In the genomic region with DNA sequence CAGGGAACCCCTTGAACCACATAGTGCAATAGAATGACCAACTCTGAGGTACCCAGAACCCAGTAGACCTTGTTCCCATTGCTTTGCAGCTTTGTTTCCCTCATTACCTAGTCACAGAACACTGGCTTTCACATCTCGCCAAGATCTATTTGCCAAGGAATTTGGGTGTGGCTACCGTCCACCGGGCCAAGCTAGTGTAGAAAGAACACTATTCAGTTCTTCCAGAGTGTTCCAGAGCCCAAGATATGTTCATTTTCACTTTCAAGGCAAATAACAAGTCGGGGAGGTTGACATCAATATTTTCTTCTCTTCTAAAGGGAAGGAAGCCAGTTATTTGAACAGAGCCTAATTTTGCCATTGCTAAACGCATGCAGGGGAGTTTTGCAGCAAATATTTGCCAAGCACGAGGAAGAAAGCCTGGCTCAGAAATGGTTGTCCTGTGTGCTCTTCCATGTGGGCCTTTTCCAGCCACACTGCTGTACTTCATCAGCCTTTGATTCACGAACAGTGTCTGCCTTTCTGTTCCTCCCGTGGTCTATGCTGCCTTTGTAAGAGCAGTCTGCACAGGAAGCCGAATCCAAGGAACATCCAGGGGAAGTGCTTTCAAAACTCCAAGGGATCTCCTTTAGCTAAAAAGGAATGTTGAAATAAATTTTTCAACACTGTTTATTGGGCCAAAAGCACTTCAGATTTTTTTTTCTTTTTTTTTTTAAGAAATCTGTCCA, we compare ENCODE assay signal across 12 mouse cellular contexts. TPM values are rescaled to one million over a fixed set of nuclear protein-coding genes. Genes with fewer than 3 reads are reported as not detected.
DNase-seq lines count a peak whose midpoint lies in the region; ATAC-seq and TF ChIP-seq lines count a peak whose summit lies in the region.
"Had no signal": no experiment of that assay in that cellular context is flagged by ENCODE, and none has a peak within 500 bp of the region (broad histone marks: within the 10 kb centered on the region; RNA-seq: fewer than 3 reads in every experiment).

No protein-coding gene starts in this region.

- ATAC-seq in hindbrain, embryonic 15.5 days (ENCODE audit: low FRiP score, low read depth), result no peak
- no peak for ATAC-seq in hindbrain, embryonic 11.5 days (ENCODE audit: low FRiP score)
- ATAC-seq in neural tube, embryonic 13.5 days (ENCODE audit: low read depth), result no peak

- no peak for TF ChIP-seq POLR2A in olfactory bulb, adult 2 months (IDR thresholded peaks at IDR 0.05; ENCODE audit: insufficient read depth, low read depth, low read length)

- TF ChIP-seq CTCF in olfactory bulb, adult 2 months (IDR thresholded peaks at IDR 0.05; ENCODE audit: insufficient read depth, low read depth, low read length), result no peak

- H3K4me2 ChIP-seq in hindbrain, embryonic 15.5 days, result no peak overlapping the region
- H3K4me2 ChIP-seq in hindbrain, embryonic 11.5 days (replicated peaks; ENCODE audit: low read depth, low read length), result no peak overlapping the region
- no peak overlapping the region for H3K4me2 ChIP-seq in neural tube, embryonic 13.5 days
- H3K4me2 ChIP-seq: limb, embryonic 12.5 days had no signal

- H3K4me1 ChIP-seq in hindbrain, embryonic 15.5 days (replicated peaks), result peaks cover 30% of the 10 kb centered on the region
- no peaks in the 10 kb centered on the region for H3K4me1 ChIP-seq in hindbrain, embryonic 11.5 days (replicated peaks; ENCODE audit: control insufficient read depth, insufficient read depth, low read length)
- H3K4me1 ChIP-seq in neural tube, embryonic 13.5 days (replicated peaks), result peaks cover 29% of the 10 kb centered on the region
- peaks cover 16% of the 10 kb centered on the region for H3K4me1 ChIP-seq in olfactory bulb, adult 2 months (ENCODE audit: control insufficient read depth, insufficient read depth, low read length)
- H3K4me1 ChIP-seq: limb, embryonic 12.5 days had no signal

- no peak overlapping the region for H3K4me3 ChIP-seq in hindbrain, embryonic 15.5 days
- H3K4me3 ChIP-seq in hindbrain, embryonic 11.5 days (ENCODE audit: low read depth, low read length), result no peak overlapping the region
- no peak overlapping the region for H3K4me3 ChIP-seq in neural tube, embryonic 13.5 days
- H3K4me3 ChIP-seq in olfactory bulb, adult 2 months (ENCODE audit: insufficient read depth, low read depth, low read length), result no peak overlapping the region
- H3K4me3 ChIP-seq: limb, embryonic 12.5 days had no signal

- 0 out of 2 replicates have a peak overlapping the region, but pooled peaks have one; percentile 33 for H3K27ac ChIP-seq in hindbrain, embryonic 15.5 days (replicated peaks)
- no peak overlapping the region for H3K27ac ChIP-seq in hindbrain, embryonic 11.5 days (ENCODE audit: low read depth, low read length)
- H3K27ac ChIP-seq in neural tube, embryonic 13.5 days (replicated peaks), result peak overlapping the region; percentile 43; the same call in 1 of the 2 replicates
- peak overlapping the region; percentile 12; the same call in 1 of the 2 replicates for H3K27ac ChIP-seq in olfactory bulb, adult 2 months (ENCODE audit: insufficient read depth, low read depth, low read length)
- H3K27ac ChIP-seq: limb, embryonic 12.5 days had no signal

- H3K9ac ChIP-seq in hindbrain, embryonic 15.5 days, result no peak overlapping the region
- no peak overlapping the region for H3K9ac ChIP-seq in hindbrain, embryonic 11.5 days (ENCODE audit: low read depth, low read length)
- no peak overlapping the region for H3K9ac ChIP-seq in neural tube, embryonic 13.5 days
- H3K9ac ChIP-seq: limb, embryonic 12.5 days had no signal

- no peaks in the 10 kb centered on the region for H3K9me3 ChIP-seq in hindbrain, embryonic 15.5 days
- no peaks in the 10 kb centered on the region for H3K9me3 ChIP-seq in hindbrain, embryonic 11.5 days (ENCODE audit: control insufficient read depth, low read length)
- H3K9me3 ChIP-seq in neural tube, embryonic 13.5 days, result no peaks in the 10 kb centered on the region
- H3K9me3 ChIP-seq: limb, embryonic 12.5 days had no signal

- no peak for DNase-seq in hindbrain, embryonic 11.5 days (ENCODE audit: low spot score)
- no peak for DNase-seq in neural tube, embryonic 10.5 days (ENCODE audit: extremely low spot score, low spot score)
- DNase-seq in heart, adult 9 months (ENCODE audit: low spot score in 2 of 2), result peak; percentile 85
- DNase-seq in MN1 (ENCODE audit: low spot score), result no peak
- DNase-seq in frontal cortex, postnatal 10 days (ENCODE audit: low spot score in 2 of 2), result no peak
- DNase-seq: adrenal gland, postnatal 10 days; right cerebral cortex, postnatal 14 days; thymus, postnatal 25 days had no signal

- H3K36me3 ChIP-seq in hindbrain, embryonic 15.5 days, result no peaks in the 10 kb centered on the region
- no peaks in the 10 kb centered on the region for H3K36me3 ChIP-seq in hindbrain, embryonic 11.5 days (ENCODE audit: control insufficient read depth, insufficient read depth, low read length)
- H3K36me3 ChIP-seq in neural tube, embryonic 13.5 days, result no peaks in the 10 kb centered on the region
- H3K36me3 ChIP-seq: limb, embryonic 12.5 days had no signal

- 66% methylated on average over 9 of the region's 9 CpGs for WGBS in hindbrain, embryonic 15.5 days
- 79% methylated on average over 9 of the region's 9 CpGs for WGBS in hindbrain, embryonic 11.5 days
- WGBS in neural tube, embryonic 13.5 days, result 78% methylated on average over 9 of the region's 9 CpGs
- 31% methylated on average over 9 of the region's 9 CpGs for WGBS in olfactory bulb, adult 2 months

- no peaks in the 10 kb centered on the region for H3K27me3 ChIP-seq in hindbrain, embryonic 15.5 days
- no peaks in the 10 kb centered on the region for H3K27me3 ChIP-seq in hindbrain, embryonic 11.5 days (ENCODE audit: control insufficient read depth, insufficient read depth, low read length)
- no peaks in the 10 kb centered on the region for H3K27me3 ChIP-seq in neural tube, embryonic 13.5 days
- H3K27me3 ChIP-seq: limb, embryonic 12.5 days had no signal

RNA-seq across cellular contexts. Expression of gene Tubb2a, which starts 6.4 kb away (rescaled TPM):
- 3,041 and 3,094 TPM in 2 replicates for polyA plus RNA-seq in hindbrain, embryonic 15.5 days (2015; fragmentation: Nextera tagmentation; extraction: Ambion mirVana)
- polyA plus RNA-seq in hindbrain, embryonic 11.5 days (2014; fragmentation: Nextera tagmentation; extraction: Ambion mirVana), result 422 and 447 TPM in 2 replicates
- polyA plus RNA-seq in neural tube, embryonic 13.5 days (2015; fragmentation: Nextera tagmentation; extraction: Ambion mirVana), result 1,875 and 2,016 TPM in 2 replicates
- not detected in 2 replicates for polyA plus RNA-seq in olfactory bulb, adult 2 months (2012; ENCODE audit: insufficient read depth, insufficient read length, low replicate concordance, missing spikeins)

RNA-seq across cellular contexts. Expression of gene Tubb2b, which starts 46.1 kb away (rescaled TPM):
- 939 and 1,019 TPM in 2 replicates for polyA plus RNA-seq in hindbrain, embryonic 15.5 days (2015; fragmentation: Nextera tagmentation; extraction: Ambion mirVana)
- 318 and 341 TPM in 2 replicates for polyA plus RNA-seq in hindbrain, embryonic 11.5 days (2014; fragmentation: Nextera tagmentation; extraction: Ambion mirVana)
- 644 and 732 TPM in 2 replicates for polyA plus RNA-seq in neural tube, embryonic 13.5 days (2015; fragmentation: Nextera tagmentation; extraction: Ambion mirVana)
- polyA plus RNA-seq in olfactory bulb, adult 2 months (2012; ENCODE audit: insufficient read depth, insufficient read length, low replicate concordance, missing spikeins), result not detected in 2 replicates

RNA-seq across cellular contexts. Expression of gene Bphl, which starts 46.8 kb away (rescaled TPM):
- polyA plus RNA-seq in hindbrain, embryonic 15.5 days (2015; fragmentation: Nextera tagmentation; extraction: Ambion mirVana), result 36.6 and 41.4 TPM in 2 replicates
- polyA plus RNA-seq in hindbrain, embryonic 11.5 days (2014; fragmentation: Nextera tagmentation; extraction: Ambion mirVana), result 30.3 and 31.1 TPM in 2 replicates
- polyA plus RNA-seq in neural tube, embryonic 13.5 days (2015; fragmentation: Nextera tagmentation; extraction: Ambion mirVana), result 38.5 and 49.5 TPM in 2 replicates
- polyA plus RNA-seq in olfactory bulb, adult 2 months (2012; ENCODE audit: insufficient read depth, insufficient read length, low replicate concordance, missing spikeins), result not detected in 2 replicates

Comparison
In these comparisons a context has a peak if more than half of its experiments do, and no peak if none do; other contexts are left out.
1. DNase-seq: peak in heart, adult 9 months (2 of 2); none in hindbrain, embryonic 11.5 days (single experiment), neural tube, embryonic 10.5 days (single experiment), MN1 (single experiment) and frontal cortex, postnatal 10 days (0 of 2).